In the genomic region with DNA sequence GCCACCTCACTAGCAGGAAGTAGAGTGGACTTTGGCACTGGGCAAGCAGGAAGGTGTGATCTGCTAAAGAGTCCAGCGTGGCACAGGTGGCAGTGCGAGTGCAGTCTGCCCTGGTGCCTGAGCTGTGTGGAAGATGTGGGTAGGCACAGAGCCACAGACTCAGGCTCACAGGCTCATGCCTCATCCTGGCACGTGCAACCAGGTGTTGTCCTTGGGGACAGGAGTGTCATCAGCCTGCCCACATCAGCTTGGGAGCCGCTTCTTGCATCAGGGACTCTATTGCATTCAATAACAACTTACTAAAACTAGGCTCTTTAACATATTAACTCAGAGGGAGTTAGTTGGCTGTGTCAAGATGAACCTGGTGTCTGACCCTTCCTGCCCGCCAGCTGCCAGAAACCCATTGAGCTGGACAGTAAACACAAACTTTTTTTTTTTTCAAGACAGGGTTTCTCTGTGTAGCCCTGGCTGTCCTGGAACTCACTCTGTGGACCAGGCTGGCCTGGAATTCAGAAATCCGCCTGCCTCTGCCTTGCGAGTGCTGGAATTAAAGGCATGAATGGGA, we compare ENCODE assay signal across 15 mouse cellular contexts. TPM values are rescaled to one million over a fixed set of nuclear protein-coding genes. Genes with fewer than 3 reads are reported as not detected.
A peak's percentile ranks its signal among the peaks of the same experiment; 100 is the strongest.
DNase-seq lines count a peak whose midpoint lies in the region; ATAC-seq and TF ChIP-seq lines count a peak whose summit lies in the region.
"Had no signal": no experiment of that assay in that cellular context is flagged by ENCODE, and none has a peak within 500 bp of the region (broad histone marks: within the 10 kb centered on the region; RNA-seq: fewer than 3 reads in every experiment).

No protein-coding gene starts in this region.

- H3K9ac ChIP-seq in lung, embryonic 14.5 days = no peak overlapping the region
- H3K9ac ChIP-seq in intestine, embryonic 16.5 days (ENCODE audit: low read depth, low read length) = 0 out of 2 replicates have a peak overlapping the region, but pooled peaks have one; percentile 12
- no peak overlapping the region for H3K9ac ChIP-seq in stomach, postnatal 0 days (ENCODE audit: low read length)
- H3K9ac ChIP-seq: limb, embryonic 12.5 days; midbrain, embryonic 13.5 days had no signal

- H3K4me3 ChIP-seq in lung, embryonic 14.5 days (ENCODE audit: low read depth, low read length) = no peak overlapping the region
- H3K4me3 ChIP-seq in lung, adult 2 months (replicated peaks; ENCODE audit: extremely low read depth, low read depth, low read length) = no peak overlapping the region
- H3K4me3 ChIP-seq in intestine, embryonic 16.5 days (ENCODE audit: low read length) = no peak overlapping the region
- H3K4me3 ChIP-seq in stomach, postnatal 0 days (ENCODE audit: low read depth, low read length) = no peak overlapping the region
- H3K4me3 ChIP-seq: heart, adult 2 months; limb, embryonic 12.5 days; midbrain, embryonic 13.5 days had no signal

- H3K9me3 ChIP-seq in lung, embryonic 14.5 days (ENCODE audit: low read depth, low read length) = no peaks in the 10 kb centered on the region
- H3K9me3 ChIP-seq in intestine, embryonic 16.5 days (ENCODE audit: control insufficient read depth, low read length) = no peaks in the 10 kb centered on the region
- H3K9me3 ChIP-seq in stomach, postnatal 0 days (ENCODE audit: control insufficient read depth, low read length) = no peaks in the 10 kb centered on the region
- H3K9me3 ChIP-seq: limb, embryonic 12.5 days; midbrain, embryonic 13.5 days had no signal

- no peak for TF ChIP-seq POLR2A in lung, adult 2 months (IDR thresholded peaks at IDR 0.05; ENCODE audit: borderline replicate concordance, extremely low read depth, low read depth, low read length)

- 82% methylated on average over 7 of the region's 7 CpGs for WGBS in lung, embryonic 14.5 days
- WGBS in lung, adult 2 months = 75% methylated on average over 7 of the region's 7 CpGs
- WGBS in intestine, embryonic 16.5 days = 76% methylated on average over 7 of the region's 7 CpGs
- 77% methylated on average over 7 of the region's 7 CpGs for WGBS in stomach, postnatal 0 days

- DNase-seq in lung, embryonic 14.5 days = no peak
- DNase-seq in lung, adult 2 months = no peak
- peak; percentile 48 to 75 for DNase-seq in kidney, postnatal 25 days
- DNase-seq in stomach, postnatal 0 days (ENCODE audit: low spot score) = peak; percentile 80
- no peak for DNase-seq in gastrocnemius, postnatal 14 days
- no peak for DNase-seq in frontal cortex, postnatal 25 days (ENCODE audit: low spot score in 2 of 2)
- DNase-seq in cerebellum, adult 11 months = no peak
- DNase-seq: cerebellum, adult 18-20 months; heart, adult 2 months; heart, postnatal 14 days had no signal

- no peak for TF ChIP-seq CTCF in lung, embryonic 14.5 days (IDR thresholded peaks at IDR 0.05; ENCODE audit: low read depth)
- no peak for TF ChIP-seq CTCF in lung, adult 2 months (IDR thresholded peaks at IDR 0.05; ENCODE audit: insufficient read depth, low read length)
- no peak for TF ChIP-seq CTCF in stomach, postnatal 0 days (IDR thresholded peaks at IDR 0.05; ENCODE audit: low read depth)

- H3K4me1 ChIP-seq in lung, embryonic 14.5 days (ENCODE audit: insufficient read depth) = no peaks in the 10 kb centered on the region
- no peaks in the 10 kb centered on the region for H3K4me1 ChIP-seq in lung, adult 2 months (ENCODE audit: control insufficient read depth, insufficient read depth, low read length)
- H3K4me1 ChIP-seq in intestine, embryonic 16.5 days (ENCODE audit: control insufficient read depth, insufficient read depth, low read length) = peaks cover 15% of the 10 kb centered on the region
- no peaks in the 10 kb centered on the region for H3K4me1 ChIP-seq in stomach, postnatal 0 days (replicated peaks; ENCODE audit: control insufficient read depth, insufficient read depth)

- peaks cover 23% of the 10 kb centered on the region for H3K36me3 ChIP-seq in lung, embryonic 14.5 days (ENCODE audit: insufficient read depth)
- no peaks in the 10 kb centered on the region for H3K36me3 ChIP-seq in intestine, embryonic 16.5 days (ENCODE audit: control insufficient read depth, insufficient read depth, low read length)
- H3K36me3 ChIP-seq in stomach, postnatal 0 days (ENCODE audit: control insufficient read depth, insufficient read depth, low read length) = no peaks in the 10 kb centered on the region

- no peak overlapping the region for H3K4me2 ChIP-seq in lung, embryonic 14.5 days
- peak overlapping the region; percentile 13; the same call in 1 of the 2 replicates for H3K4me2 ChIP-seq in intestine, embryonic 16.5 days (ENCODE audit: low read depth, low read length)
- no peak overlapping the region for H3K4me2 ChIP-seq in stomach, postnatal 0 days (replicated peaks; ENCODE audit: low read depth)
- H3K4me2 ChIP-seq: limb, embryonic 12.5 days; midbrain, embryonic 13.5 days had no signal

- H3K27ac ChIP-seq in lung, embryonic 14.5 days (ENCODE audit: low read depth) = no peak overlapping the region
- peak overlapping the region; percentile 70 for H3K27ac ChIP-seq in intestine, embryonic 16.5 days (ENCODE audit: low read length)
- H3K27ac ChIP-seq in stomach, postnatal 0 days (replicated peaks) = peak overlapping the region; percentile 71
- H3K27ac ChIP-seq: heart, adult 2 months; limb, embryonic 12.5 days; midbrain, embryonic 13.5 days had no signal

- peak; percentile 36; the same call in 1 of the 2 replicates for ATAC-seq in lung, embryonic 14.5 days (ENCODE audit: insufficient read depth)
- peak; percentile 87 for ATAC-seq in intestine, embryonic 16.5 days
- peak; percentile 93 for ATAC-seq in stomach, postnatal 0 days (ENCODE audit: low FRiP score, low TSS enrichment)
- ATAC-seq: CD4-positive, CD25-positive, alpha-beta regulatory T cell, adult 4 months; inflammation-experienced regulatory T-cells, adult 6 months; midbrain, embryonic 13.5 days had no signal

- intact Hi-C loops in gastrocnemius, postnatal 14 days (cut with DNase I; ENCODE audit: low total_unique reads) = no loop called here

- no peaks in the 10 kb centered on the region; the same call in 1 of the 2 replicates for H3K27me3 ChIP-seq in lung, embryonic 14.5 days (ENCODE audit: insufficient read depth, low read length)
- no peaks in the 10 kb centered on the region; the same call in 1 of the 2 replicates for H3K27me3 ChIP-seq in intestine, embryonic 16.5 days (replicated peaks; ENCODE audit: control insufficient read depth, insufficient read depth, low read length)
- H3K27me3 ChIP-seq in stomach, postnatal 0 days (ENCODE audit: control insufficient read depth, insufficient read depth, low read length) = no peaks in the 10 kb centered on the region
- H3K27me3 ChIP-seq: midbrain, embryonic 13.5 days had no signal

- TF ChIP-seq EP300 in stomach, postnatal 0 days (optimal IDR thresholded peaks at IDR 0.05) = no peak

RNA-seq across cellular contexts. Expression of gene Acbd3, which starts 32.2 kb away (rescaled TPM):
- 26.3 and 27.0 TPM in 2 replicates for polyA plus RNA-seq in lung, embryonic 14.5 days (2014; fragmentation: Nextera tagmentation; extraction: Ambion mirVana)
- polyA plus RNA-seq in lung, adult 2 months (2012; rRNA removed) = 12.2 and 15.0 TPM in 2 replicates
- polyA plus RNA-seq in intestine, embryonic 16.5 days (2015; fragmentation: Nextera tagmentation; extraction: Ambion mirVana) = 17.1 and 17.5 TPM in 2 replicates
- polyA plus RNA-seq in stomach, postnatal 0 days (2015; fragmentation: Nextera tagmentation; extraction: Ambion mirVana) = 16.6 and 16.7 TPM in 2 replicates
- 10 to 100 TPM; 15.4 to 16.9 TPM for total RNA-seq in gastrocnemius, postnatal 14 days (2021)

RNA-seq across cellular contexts. Expression of gene H3f3a, which starts 55.7 kb away (rescaled TPM):
- 2,358 and 2,465 TPM in 2 replicates for polyA plus RNA-seq in lung, embryonic 14.5 days (2014; fragmentation: Nextera tagmentation; extraction: Ambion mirVana)
- polyA plus RNA-seq in lung, adult 2 months (2012; rRNA removed) = 282 and 339 TPM in 2 replicates
- polyA plus RNA-seq in intestine, embryonic 16.5 days (2015; fragmentation: Nextera tagmentation; extraction: Ambion mirVana) = 1,661 and 1,810 TPM in 2 replicates
- 1,633 and 1,693 TPM in 2 replicates for polyA plus RNA-seq in stomach, postnatal 0 days (2015; fragmentation: Nextera tagmentation; extraction: Ambion mirVana)
- 100 to 1,000 TPM; 448 to 473 TPM for total RNA-seq in gastrocnemius, postnatal 14 days (2021)

Comparison
In these comparisons a context has a peak if more than half of its experiments do, and no peak if none do; other contexts are left out.
1. ATAC-seq: peak in every context shown above with its lines; median percentile 93 in stomach, postnatal 0 days; 87 in intestine, embryonic 16.5 days; 36 in lung, embryonic 14.5 days.
2. DNase-seq: peak in kidney, postnatal 25 days (2 of 2) and stomach, postnatal 0 days (single experiment); none in lung, embryonic 14.5 days (single experiment), lung, adult 2 months (single experiment), gastrocnemius, postnatal 14 days (single experiment), frontal cortex, postnatal 25 days (0 of 2) and cerebellum, adult 11 months (single experiment).